Mouse (Mus musculus) embryonic facial prominence, embryonic 11.5 days (tissue): ENCODE results near the gene Gbe1. TPM values are rescaled to one million over a fixed set of nuclear protein-coding genes. Genes with fewer than 3 reads are reported as not detected.

Experiments
- ATAC-seq: fragments of 200-750 bp; cut with Nextera tagmentation; replicated peaks from 2 replicates; pipeline ENCODE4 v1.8.0; 2017; ENCODE audit warnings: low read depth; ENCODE audit not compliant: insufficient number of reproducible peaks, low FRiP score, low TSS enrichment
- DNase-seq: peaks from one replicate; pipeline ENCODE4 v3.0.0-alpha.2; 2015; ENCODE audit warnings: low spot score
- H3K27ac ChIP-seq: fragments of 300-500 bp; sonication (generic); replicated peaks from 2 replicates; pipeline ENCODE4 v1.5.1; 2014; ENCODE audit warnings: mild to moderate bottlenecking, low read depth, low read length, control low read depth
- H3K27me3 ChIP-seq: fragments of 300-500 bp; sonication (generic); 2 replicates; pipeline ENCODE4 v1.6.1; 2014; ENCODE audit warnings: mild to moderate bottlenecking, low read length, moderate library complexity, mixed read lengths; ENCODE audit not compliant: control insufficient read depth, insufficient read depth
- H3K36me3 ChIP-seq: fragments of 300-500 bp; sonication (generic); replicated peaks from 2 replicates; pipeline ENCODE4 v1.6.1; 2014; ENCODE audit warnings: low read depth, mild to moderate bottlenecking, low read length, moderate library complexity, mixed read lengths; ENCODE audit not compliant: control insufficient read depth, insufficient read depth
- H3K4me1 ChIP-seq: fragments of 300-500 bp; sonication (generic); 2 replicates; pipeline ENCODE4 v1.6.1; 2014; ENCODE audit warnings: low read length, mixed read lengths; ENCODE audit not compliant: control insufficient read depth, insufficient read depth
- H3K4me2 ChIP-seq: fragments of 300-500 bp; sonication (generic); 2 replicates; pipeline ENCODE4 v1.6.1; 2014; ENCODE audit warnings: low read depth, mild to moderate bottlenecking, control low read depth, low read length, moderate library complexity
- H3K4me3 ChIP-seq: fragments of 300-500 bp; sonication (generic); 2 replicates; pipeline ENCODE4 v1.5.1; 2014; ENCODE audit warnings: low read depth, low read length, control low read depth
- H3K9ac ChIP-seq: fragments of 300-500 bp; sonication (generic); replicated peaks from 2 replicates; pipeline ENCODE4 v1.6.1; 2014; ENCODE audit warnings: mild to moderate bottlenecking, control low read depth, low read length
- H3K9me3 ChIP-seq: fragments of 300-500 bp; sonication (generic); replicated peaks from 2 replicates; pipeline ENCODE4 v1.6.1; 2016; ENCODE audit warnings: mild to moderate bottlenecking, low read length, inconsistent platforms, mixed read lengths; ENCODE audit not compliant: control insufficient read depth
- WGBS: fragments of 180-500 bp; shearing (Covaris S2); extraction: QIAGEN DNeasy Blood & Tissue Kit; methylation state at CpG from one replicate; pipeline ENCODE4 v1.1.7; 2014; 5-methylcytosine and 5-hydroxymethylcytosine counted together
- polyA plus RNA-seq: library from polyadenylated mRNA; unstranded; fragments of >200 nt; fragmentation: Nextera tagmentation; extraction: Ambion mirVana; gene quantifications from 2 replicates; pipeline ENCODE4 v1.2.1, GENCODE M21; 2014

The Gbe1 gene
- 20.3 and 22.6 TPM in 2 replicates for polyA plus RNA-seq

DNA sequence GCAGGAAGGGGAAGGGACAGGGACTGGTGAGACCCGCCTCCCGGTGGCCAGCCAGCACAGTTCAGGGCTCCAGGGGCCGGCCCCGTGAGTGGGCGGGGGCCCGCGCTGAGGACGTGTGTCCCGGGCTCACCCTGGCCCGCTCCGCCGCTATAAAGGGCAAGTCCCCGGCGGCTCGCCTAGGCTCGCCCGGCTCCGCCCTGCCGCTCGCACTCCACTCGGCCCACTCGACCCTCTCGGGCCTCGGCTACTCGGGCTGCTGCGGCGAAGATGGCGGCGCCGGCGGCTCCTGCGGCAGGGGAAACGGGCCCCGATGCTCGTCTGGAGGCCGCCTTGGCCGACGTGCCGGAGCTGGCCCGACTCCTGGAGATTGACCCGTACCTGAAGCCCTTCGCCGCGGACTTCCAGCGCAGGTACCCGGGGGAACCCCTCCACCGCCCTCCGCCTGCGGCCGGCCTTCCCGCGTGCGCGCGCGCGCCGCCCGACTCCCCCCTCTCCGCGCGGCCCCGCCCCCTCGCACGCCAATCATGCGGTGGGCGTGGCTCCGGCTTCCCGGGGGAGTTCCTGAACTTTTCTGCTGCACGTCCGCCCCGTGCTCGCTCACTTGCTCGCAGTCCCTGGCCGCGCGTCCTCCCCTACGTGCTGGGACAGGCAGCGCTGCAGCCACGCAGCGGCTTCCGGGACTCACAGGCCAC, at the start of gene Gbe1:
Gene Gbe1, plus strand, starts transcription at position 64 of the 692 bp plus-strand sequence.
- peak within 1 kb of the TSS; percentile 92 for H3K9ac ChIP-seq
- H3K27me3 ChIP-seq: no peaks in the 10 kb centered on the region
- H3K27ac ChIP-seq: peak within 1 kb of the TSS; percentile 86
- H3K4me1 ChIP-seq: no peaks in the 10 kb centered on the region
- no peaks in the 10 kb centered on the region for H3K9me3 ChIP-seq
- DNase-seq: peak; percentile 93
- H3K4me2 ChIP-seq: peak within 1 kb of the TSS; percentile 61
- WGBS: under 1% methylated on average over 69 of the region's 82 CpGs
- peak; percentile 98 for ATAC-seq
- no peaks in the 10 kb centered on the region for H3K36me3 ChIP-seq
- H3K4me3 ChIP-seq: peak within 1 kb of the TSS; percentile 62

GRCm38 (mm10) chr16:70310691-70311090, 3.1 kb upstream of the Gbe1 start:
- WGBS: 87% methylated on average over 4 of the region's 4 CpGs
- H3K27me3 ChIP-seq: no peaks in the 10 kb centered on the region
- no peak for ATAC-seq
- DNase-seq: no peak
- H3K9ac ChIP-seq: no peak overlapping the region
- H3K36me3 ChIP-seq: no peaks in the 10 kb centered on the region
- H3K4me2 ChIP-seq: no peak overlapping the region
- no peaks in the 10 kb centered on the region for H3K9me3 ChIP-seq
- H3K4me3 ChIP-seq: no peak overlapping the region
- no peaks in the 10 kb centered on the region for H3K4me1 ChIP-seq
- H3K27ac ChIP-seq: no peak overlapping the region

DNA sequence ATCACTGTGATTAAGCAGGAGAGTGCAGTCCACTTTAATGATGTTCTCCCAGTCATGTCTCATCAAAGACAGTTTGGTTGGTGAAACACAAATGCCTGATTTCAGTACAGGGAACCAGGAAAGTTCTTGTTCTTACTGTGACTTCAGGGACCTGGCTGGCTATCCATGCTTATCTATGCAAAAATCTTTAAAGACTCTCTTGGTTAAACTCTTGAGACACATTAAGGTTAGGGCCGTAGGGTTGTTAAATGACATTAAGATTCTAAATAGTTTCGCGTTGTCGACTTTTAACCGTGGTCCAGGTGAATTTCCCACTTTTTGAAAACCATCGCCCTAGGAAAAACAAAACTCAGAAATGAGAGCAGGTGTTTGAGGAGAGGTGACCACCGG, 258 bp upstream of the Gbe1 start:
- Histone ChIP-seq H3K4me2 (peak overlapping the region; percentile 44), H3K9me3 (no peaks in the 10 kb centered on the region), H3K27me3 (no peaks in the 10 kb centered on the region), H3K4me3 (peak overlapping the region; percentile 62), H3K27ac (no peak overlapping the region), H3K9ac (peak overlapping the region; percentile 92), H3K4me1 (no peaks in the 10 kb centered on the region), H3K36me3 (no peaks in the 10 kb centered on the region)
- no peak for ATAC-seq
- no peak for DNase-seq
- WGBS: 2% methylated on average over 7 of the region's 7 CpGs

DNA sequence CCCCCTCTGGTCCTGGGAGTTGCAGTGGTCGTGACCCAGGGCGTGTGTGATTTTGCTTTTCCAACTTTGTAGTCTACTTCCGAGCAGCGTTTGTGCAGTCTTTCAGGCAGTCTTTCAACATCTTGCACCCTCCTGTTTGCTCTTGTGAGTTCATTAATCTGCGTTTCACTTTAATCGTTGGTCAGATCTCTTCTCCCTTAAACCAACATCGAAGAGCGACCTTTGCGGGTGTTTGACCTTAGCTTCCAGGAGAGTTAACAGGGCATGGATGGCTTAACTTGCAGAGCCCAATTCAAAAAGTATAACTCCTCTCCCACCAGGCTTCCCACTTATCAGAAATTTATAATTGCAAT, 805 bp downstream of the Gbe1 start:
- no peaks in the 10 kb centered on the region for H3K27me3 ChIP-seq
- DNase-seq: no peak
- peak overlapping the region; percentile 92 for H3K9ac ChIP-seq
- H3K27ac ChIP-seq: peak overlapping the region; percentile 86
- WGBS: under 1% methylated on average over 9 of the region's 9 CpGs
- no peaks in the 10 kb centered on the region for H3K9me3 ChIP-seq
- H3K4me2 ChIP-seq: peak overlapping the region; percentile 61
- no peaks in the 10 kb centered on the region for H3K36me3 ChIP-seq
- H3K4me1 ChIP-seq: no peaks in the 10 kb centered on the region
- ATAC-seq: no peak
- H3K4me3 ChIP-seq: peak overlapping the region; percentile 62

- no peaks in the 10 kb centered on the region for H3K36me3 ChIP-seq
- DNase-seq (no peak), ATAC-seq (no peak)
- H3K27me3 ChIP-seq: no peaks in the 10 kb centered on the region
- H3K4me2 ChIP-seq: no peak overlapping the region
- H3K4me1 ChIP-seq: no peaks in the 10 kb centered on the region
- no peaks in the 10 kb centered on the region for H3K9me3 ChIP-seq
- WGBS: 40% methylated on average over 3 of the region's 3 CpGs
- no peak overlapping the region for H3K27ac ChIP-seq
- H3K4me3 ChIP-seq: no peak overlapping the region
- H3K9ac ChIP-seq: no peak overlapping the region
Measured at GRCm38 (mm10) chr16:70315261-70315660, 1.5 kb downstream of the Gbe1 start.

GRCm38 (mm10) chr16:70315862-70316390, 2.2 kb downstream of the Gbe1 start:
- Histone ChIP-seq H3K4me3 (no peak overlapping the region), H3K9ac (no peak overlapping the region), H3K36me3 (no peaks in the 10 kb centered on the region), H3K9me3 (no peaks in the 10 kb centered on the region), H3K4me2 (no peak overlapping the region), H3K27me3 (no peaks in the 10 kb centered on the region), H3K27ac (no peak overlapping the region), H3K4me1 (no peaks in the 10 kb centered on the region)
- DNase-seq (peak; percentile 24), ATAC-seq (no peak)
- 61% methylated on average over 3 of the region's 3 CpGs for WGBS

GRCm38 (mm10) chr16:70319388-70319787, 5.6 kb downstream of the Gbe1 start:
- 80% methylated on average over 6 of the region's 6 CpGs for WGBS

GRCm38 (mm10) chr16:70320612-70321280, 7.0 kb downstream of the Gbe1 start:
- no peak overlapping the region for H3K9ac ChIP-seq
- no peaks in the 10 kb centered on the region for H3K36me3 ChIP-seq
- H3K4me2 ChIP-seq: no peak overlapping the region
- H3K9me3 ChIP-seq: no peaks in the 10 kb centered on the region
- no peak for DNase-seq
- H3K4me3 ChIP-seq: no peak overlapping the region
- 78% methylated on average over 10 of the region's 10 CpGs for WGBS
- H3K27me3 ChIP-seq: no peaks in the 10 kb centered on the region
- no peak overlapping the region for H3K27ac ChIP-seq
- no peaks in the 10 kb centered on the region for H3K4me1 ChIP-seq
- ATAC-seq: no peak

More at GRCm38 (mm10) chr16:70319388-70319787, 5.6 kb downstream of the Gbe1 start:
- Histone ChIP-seq H3K4me3 (no peak overlapping the region), H3K9me3 (no peaks in the 10 kb centered on the region), H3K4me2 (no peak overlapping the region), H3K4me1 (no peaks in the 10 kb centered on the region), H3K27ac (no peak overlapping the region), H3K27me3 (no peaks in the 10 kb centered on the region), H3K9ac (no peak overlapping the region), H3K36me3 (no peaks in the 10 kb centered on the region)
- ATAC-seq (no peak), DNase-seq (no peak)
